Mouse (Mus musculus): Measurements from ENCODE around the gene Enc1.
"Not testable (repeated sequence)": the region's sequence is repeated elsewhere in the genome, so short reads cannot be mapped to it uniquely, and the experiment has no call there.

Enc1 gene

GRCm38 (mm10) chr13:97250551-97251380 lies 9.9 kb downstream of the Enc1 start:
- DNase-seq (ENCODE audit: extremely low read depth, low read depth, low spot score): no peak

GRCm38 (mm10) chr13:97251736-97252135 lies 10.8 kb downstream of the Enc1 start:
- DNase-seq (ENCODE audit: extremely low read depth, low read depth, low spot score): no peak

- DNase-seq (ENCODE audit: extremely low read depth, low read depth, low spot score): no peak
Observed at GRCm38 (mm10) chr13:97252469-97252868, 11.6 kb downstream of the Enc1 start.

- DNase-seq (ENCODE audit: extremely low read depth, low read depth, low spot score): no peak
Observed at GRCm38 (mm10) chr13:97253418-97253981, 12.6 kb downstream of the Enc1 start.

GRCm38 (mm10) chr13:97253994-97254393 lies 13.1 kb downstream of the Enc1 start:
- no peak for DNase-seq (ENCODE audit: extremely low read depth, low read depth, low spot score)

GRCm38 (mm10) chr13:97254564-97255164 lies 13.8 kb downstream of the Enc1 start:
- no peak for DNase-seq (ENCODE audit: extremely low read depth, low read depth, low spot score)

GRCm38 (mm10) chr13:97255976-97256848 lies 15.3 kb downstream of the Enc1 start:
- no peak for DNase-seq (ENCODE audit: extremely low read depth, low read depth, low spot score)

GRCm38 (mm10) chr13:97256849-97257379 lies 16.0 kb downstream of the Enc1 start:
- DNase-seq (ENCODE audit: extremely low read depth, low read depth, low spot score): no peak

GRCm38 (mm10) chr13:97259271-97259670 lies 18.4 kb downstream of the Enc1 start:
- no peak for DNase-seq (ENCODE audit: extremely low read depth, low read depth, low spot score)

- no peak for DNase-seq (ENCODE audit: extremely low read depth, low read depth, low spot score)
Observed at GRCm38 (mm10) chr13:97260456-97261180, 19.7 kb downstream of the Enc1 start.

GRCm38 (mm10) chr13:97261549-97261948 lies 20.6 kb downstream of the Enc1 start:
- DNase-seq (ENCODE audit: extremely low read depth, low read depth, low spot score): no peak

- no peak for DNase-seq (ENCODE audit: extremely low read depth, low read depth, low spot score)
Observed at GRCm38 (mm10) chr13:97262676-97263075, 21.8 kb downstream of the Enc1 start.

GRCm38 (mm10) chr13:97265534-97265933 lies 24.6 kb downstream of the Enc1 start:
- DNase-seq (ENCODE audit: extremely low read depth, low read depth, low spot score): not testable (repeated sequence)

- no peak for DNase-seq (ENCODE audit: extremely low read depth, low read depth, low spot score)
Observed at GRCm38 (mm10) chr13:97270723-97271122, 29.8 kb downstream of the Enc1 start.

- DNase-seq (ENCODE audit: extremely low read depth, low read depth, low spot score): no peak
Observed at GRCm38 (mm10) chr13:97271641-97272040, 30.7 kb downstream of the Enc1 start.

- no peak for DNase-seq (ENCODE audit: extremely low read depth, low read depth, low spot score)
Observed at GRCm38 (mm10) chr13:97274757-97275156, 33.9 kb downstream of the Enc1 start.

- no peak for DNase-seq (ENCODE audit: extremely low read depth, low read depth, low spot score)
Observed at GRCm38 (mm10) chr13:97275482-97275881, 34.6 kb downstream of the Enc1 start.

GRCm38 (mm10) chr13:97282051-97282910 lies 41.4 kb downstream of the Enc1 start:
- no peak for DNase-seq (ENCODE audit: extremely low read depth, low read depth, low spot score)

GRCm38 (mm10) chr13:97282911-97283281 lies 42.0 kb downstream of the Enc1 start:
- DNase-seq (ENCODE audit: extremely low read depth, low read depth, low spot score): no peak
